Mouse (Mus musculus): ENCODE results near the gene Prkcsh.

DNA sequence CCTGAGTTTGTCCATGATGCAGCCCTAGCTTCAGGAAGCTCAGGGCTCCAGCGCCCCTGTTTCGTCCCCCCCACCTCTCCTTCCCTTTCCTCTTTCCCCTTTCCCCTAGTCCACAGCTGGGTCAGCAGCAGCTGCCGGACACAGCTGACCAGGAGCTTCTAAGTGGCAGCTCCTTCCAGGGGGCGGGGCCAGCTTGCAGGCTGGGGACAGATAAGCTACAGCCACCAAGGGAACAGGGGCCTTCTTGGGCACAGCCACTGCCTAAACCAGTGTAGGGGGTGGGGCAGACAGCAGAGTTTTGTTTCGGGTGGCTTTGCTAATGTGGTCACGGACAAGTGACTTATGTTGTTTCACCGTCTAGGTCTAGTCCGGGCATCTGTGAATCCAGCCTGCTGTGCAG, 39.2 kb upstream of the Prkcsh start, which contains the start of gene Epor:
- TF ChIP-seq ZNF384 (IDR thresholded peaks at IDR 0.05; ENCODE audit: low read depth, low read length), result no peak
- TF ChIP-seq MAFK (IDR thresholded peaks at IDR 0.05; ENCODE audit: insufficient read depth, low read depth, low read length), result no peak
